Mouse (Mus musculus): Measurements from ENCODE around the gene Chrm5. TPM values are rescaled to one million over a fixed set of nuclear protein-coding genes. Genes with fewer than 3 reads are reported as not detected.

Gene Chrm5
- polyA plus RNA-seq, 1 experiment from 2014 or later = 0.90 TPM

GRCm38 (mm10) chr2:112445511-112445910 is 35.1 kb downstream of the Chrm5 start:
- Histone ChIP-seq H3K9ac (replicated peaks) (no peak overlapping the region), H3K27ac (replicated peaks) (no peak overlapping the region), H3K4me1 (no peaks in the 10 kb centered on the region), H3K36me3 (no peaks in the 10 kb centered on the region), H3K9me3 (replicated peaks) (no peaks in the 10 kb centered on the region; the same call in 1 of the 2 replicates), H3K4me2 (no peak overlapping the region), H3K4me3 (replicated peaks) (no peak overlapping the region), H3K27me3 (replicated peaks) (no peaks in the 10 kb centered on the region)
- ATAC-seq (ENCODE audit: low FRiP score) = no peak

GRCm38 (mm10) chr2:112443491-112443890 is 37.1 kb downstream of the Chrm5 start:
- Histone ChIP-seq H3K27me3 (replicated peaks) (no peaks in the 10 kb centered on the region), H3K4me2 (no peak overlapping the region), H3K9ac (replicated peaks) (no peak overlapping the region), H3K36me3 (no peaks in the 10 kb centered on the region), H3K9me3 (replicated peaks) (no peaks in the 10 kb centered on the region; the same call in 1 of the 2 replicates), H3K4me3 (replicated peaks) (no peak overlapping the region), H3K4me1 (no peaks in the 10 kb centered on the region), H3K27ac (replicated peaks) (no peak overlapping the region)
- WGBS = 65% methylated on average over 2 of the region's 2 CpGs
- no peak for ATAC-seq (ENCODE audit: low FRiP score)

- Histone ChIP-seq H3K9ac (replicated peaks) (no peak overlapping the region), H3K36me3 (no peaks in the 10 kb centered on the region), H3K4me2 (no peak overlapping the region), H3K27me3 (replicated peaks) (no peaks in the 10 kb centered on the region), H3K9me3 (replicated peaks) (no peaks in the 10 kb centered on the region; the same call in 1 of the 2 replicates), H3K4me3 (replicated peaks) (no peak overlapping the region), H3K27ac (replicated peaks) (no peak overlapping the region), H3K4me1 (no peaks in the 10 kb centered on the region)
- no peak for ATAC-seq (ENCODE audit: low FRiP score)
- WGBS = 91% methylated on average over 2 of the region's 2 CpGs
Measured at GRCm38 (mm10) chr2:112437589-112437988, 43.0 kb downstream of the Chrm5 start.

- Histone ChIP-seq H3K27me3 (replicated peaks) (no peaks in the 10 kb centered on the region), H3K4me1 (no peaks in the 10 kb centered on the region), H3K4me3 (replicated peaks) (no peak overlapping the region), H3K27ac (replicated peaks) (no peak overlapping the region), H3K9me3 (replicated peaks) (no peaks in the 10 kb centered on the region), H3K36me3 (no peaks in the 10 kb centered on the region), H3K9ac (replicated peaks) (no peak overlapping the region), H3K4me2 (no peak overlapping the region)
- 86% methylated on average over 4 of the region's 4 CpGs for WGBS
- ATAC-seq (ENCODE audit: low FRiP score) = no peak
Measured at GRCm38 (mm10) chr2:112436292-112436691, 44.3 kb downstream of the Chrm5 start.

GRCm38 (mm10) chr2:112433359-112433758 is 47.2 kb downstream of the Chrm5 start:
- Histone ChIP-seq H3K9me3 (replicated peaks) (no peaks in the 10 kb centered on the region), H3K4me2 (no peak overlapping the region), H3K4me3 (replicated peaks) (no peak overlapping the region), H3K9ac (replicated peaks) (no peak overlapping the region), H3K36me3 (no peaks in the 10 kb centered on the region), H3K4me1 (no peaks in the 10 kb centered on the region), H3K27me3 (replicated peaks) (no peaks in the 10 kb centered on the region), H3K27ac (replicated peaks) (no peak overlapping the region)
- ATAC-seq (ENCODE audit: low FRiP score) = no peak
- WGBS = 77% methylated on average over 2 of the region's 2 CpGs

- ATAC-seq (ENCODE audit: low FRiP score) = no peak
Measured at GRCm38 (mm10) chr2:112432523-112432922, 48.0 kb downstream of the Chrm5 start.

GRCm38 (mm10) chr2:112430403-112430802 is 50.2 kb downstream of the Chrm5 start:
- 77% methylated on average over 5 of the region's 5 CpGs for WGBS
- no peaks in the 10 kb centered on the region for H3K27me3 ChIP-seq (replicated peaks)
- H3K36me3 ChIP-seq = no peaks in the 10 kb centered on the region
- H3K9ac ChIP-seq (replicated peaks) = no peak overlapping the region
- no peak overlapping the region for H3K4me2 ChIP-seq
- ATAC-seq (ENCODE audit: low FRiP score) = no peak
- no peaks in the 10 kb centered on the region for H3K9me3 ChIP-seq (replicated peaks)
- H3K4me1 ChIP-seq = no peaks in the 10 kb centered on the region
- no peak overlapping the region for H3K27ac ChIP-seq (replicated peaks)
- no peak overlapping the region for H3K4me3 ChIP-seq (replicated peaks)

More at GRCm38 (mm10) chr2:112432523-112432922, 48.0 kb downstream of the Chrm5 start:
- Histone ChIP-seq H3K27me3 (replicated peaks) (no peaks in the 10 kb centered on the region), H3K4me3 (replicated peaks) (no peak overlapping the region), H3K4me1 (no peaks in the 10 kb centered on the region), H3K9me3 (replicated peaks) (no peaks in the 10 kb centered on the region), H3K4me2 (no peak overlapping the region), H3K36me3 (no peaks in the 10 kb centered on the region), H3K9ac (replicated peaks) (no peak overlapping the region), H3K27ac (replicated peaks) (no peak overlapping the region)
- WGBS = 89% methylated on average over 2 of the region's 2 CpGs

GRCm38 (mm10) chr2:112429665-112430064 is 50.9 kb downstream of the Chrm5 start:
- 96% methylated on average over 4 of the region's 4 CpGs for WGBS
- no peaks in the 10 kb centered on the region for H3K4me1 ChIP-seq
- no peak overlapping the region for H3K4me3 ChIP-seq (replicated peaks)
- no peak overlapping the region for H3K9ac ChIP-seq (replicated peaks)
- H3K4me2 ChIP-seq = no peak overlapping the region
- H3K36me3 ChIP-seq = no peaks in the 10 kb centered on the region
- no peaks in the 10 kb centered on the region for H3K27me3 ChIP-seq (replicated peaks)
- ATAC-seq (ENCODE audit: low FRiP score) = no peak
- H3K9me3 ChIP-seq (replicated peaks) = no peaks in the 10 kb centered on the region
- H3K27ac ChIP-seq (replicated peaks) = no peak overlapping the region

Other genes starting within 250 kb of the Chrm5 start
- 26.7 and 27.8 TPM in 2 replicates for gene Lpcat4, start 241.3 kb downstream of the Chrm5 start, polyA plus RNA-seq (2015; fragmentation: Nextera tagmentation; extraction: Ambion mirVana)
- gene Nutm1, start 221.5 kb downstream of the Chrm5 start, polyA plus RNA-seq (2015; fragmentation: Nextera tagmentation; extraction: Ambion mirVana) = not detected in 2 replicates
- gene Nop10, start 218.8 kb downstream of the Chrm5 start, polyA plus RNA-seq (2015; fragmentation: Nextera tagmentation; extraction: Ambion mirVana) = 205 and 216 TPM in 2 replicates
- gene Slc12a6, start 214.9 kb downstream of the Chrm5 start, polyA plus RNA-seq (2015; fragmentation: Nextera tagmentation; extraction: Ambion mirVana) = 15.1 and 15.2 TPM in 2 replicates
- gene Gm21985, start 214.5 kb downstream of the Chrm5 start, polyA plus RNA-seq (2015; fragmentation: Nextera tagmentation; extraction: Ambion mirVana) = not detected in 2 replicates
- gene Emc4, start 112.7 kb downstream of the Chrm5 start, polyA plus RNA-seq (2015; fragmentation: Nextera tagmentation; extraction: Ambion mirVana) = 206 and 239 TPM in 2 replicates
- gene Katnbl1, start 101.6 kb downstream of the Chrm5 start, polyA plus RNA-seq (2015; fragmentation: Nextera tagmentation; extraction: Ambion mirVana) = 29.8 and 32.2 TPM in 2 replicates
- gene Emc7, start 25.8 kb downstream of the Chrm5 start, polyA plus RNA-seq (2015; fragmentation: Nextera tagmentation; extraction: Ambion mirVana) = 24.5 and 24.6 TPM in 2 replicates
- 4.1 and 4.2 TPM in 2 replicates for gene Aven, start 12.2 kb upstream of the Chrm5 start, polyA plus RNA-seq (2015; fragmentation: Nextera tagmentation; extraction: Ambion mirVana)